Mouse (Mus musculus) kidney, postnatal 0 days (tissue): ENCODE results near the gene Entpd3. TPM values are rescaled to one million over a fixed set of nuclear protein-coding genes. Genes with fewer than 3 reads are reported as not detected.
A peak's percentile ranks its signal among the peaks of the same experiment; 100 is the strongest.

Experiments used
- ATAC-seq: fragments of 200-750 bp; cut with Nextera tagmentation; replicated peaks from 2 replicates; pipeline ENCODE4 v1.8.0; 2017; ENCODE audit warnings: low read depth, moderate number of reproducible peaks, moderate TSS enrichment, moderate library complexity; ENCODE audit not compliant: low FRiP score
- DNase-seq: peaks from one replicate; pipeline ENCODE4 v3.0.0-alpha.2; 2016; ENCODE audit warnings: low spot score
- H3K27ac ChIP-seq: fragments of 300-500 bp; sonication (generic); 2 replicates; pipeline ENCODE4 v1.5.1; 2014; ENCODE audit warnings: mild to moderate bottlenecking
- H3K27me3 ChIP-seq: fragments of 300-500 bp; sonication (generic); 2 replicates; pipeline ENCODE4 v1.6.1; 2014; ENCODE audit warnings: low read length, mixed read lengths; ENCODE audit not compliant: insufficient read depth
- H3K36me3 ChIP-seq: fragments of 300-500 bp; sonication (generic); 2 replicates; pipeline ENCODE4 v1.6.1; 2014; ENCODE audit warnings: low read length, mixed read lengths; ENCODE audit not compliant: insufficient read depth
- H3K4me1 ChIP-seq: fragments of 300-500 bp; sonication (generic); replicated peaks from 2 replicates; pipeline ENCODE4 v1.6.1; 2014; ENCODE audit warnings: antibody characterized with exemption, low read length, mixed read lengths; ENCODE audit not compliant: insufficient read depth
- H3K4me2 ChIP-seq: fragments of 300-500 bp; sonication (generic); 2 replicates; pipeline ENCODE4 v1.6.1; 2014; ENCODE audit warnings: mild to moderate bottlenecking, low read length, moderate library complexity, mixed read lengths
- H3K4me3 ChIP-seq: fragments of 300-500 bp; sonication (generic); replicated peaks from 2 replicates; pipeline ENCODE4 v1.5.1; 2014; ENCODE audit warnings: low read depth, low read length
- H3K9ac ChIP-seq: fragments of 300-500 bp; sonication (generic); 2 replicates; pipeline ENCODE4 v1.6.1; 2014; ENCODE audit warnings: low read depth, low read length
- H3K9me3 ChIP-seq: fragments of 300-500 bp; sonication (generic); replicated peaks from 2 replicates; pipeline ENCODE4 v1.6.1; 2016; ENCODE audit warnings: low read length, inconsistent platforms, mixed read lengths
- CTCF ChIP-seq: IDR thresholded peaks from 2 replicates; pipeline ENCODE4 v1.5.1; 2016; ENCODE audit warnings: antibody characterized with exemption, low read depth, mild to moderate bottlenecking, moderate library complexity
- WGBS: fragments of 180-500 bp; shearing (Covaris S2); extraction: QIAGEN DNeasy Blood & Tissue Kit; methylation state at CpG from one replicate; pipeline ENCODE4 v1.1.7; 2014; 5-methylcytosine and 5-hydroxymethylcytosine counted together
- polyA plus RNA-seq: library from polyadenylated mRNA; unstranded; fragments of >200 nt; fragmentation: Nextera tagmentation; extraction: Ambion mirVana; gene quantifications from 2 replicates; pipeline ENCODE4 v1.2.1, GENCODE M21; 2015

Gene Entpd3
- polyA plus RNA-seq, 1 experiment from 2014 or later: 0.71 TPM

- H3K36me3 ChIP-seq: no peaks in the 10 kb centered on the region; the same call in 1 of the 2 replicates
- H3K27me3 ChIP-seq: no peaks in the 10 kb centered on the region
- DNase-seq: no peak
- no peak for ATAC-seq
- no peak overlapping the region for H3K27ac ChIP-seq
- no peak overlapping the region for H3K9ac ChIP-seq
- 71% methylated on average over 2 of the region's 2 CpGs for WGBS
- 0 out of 2 replicates have a peak, but pooled peaks cover 5% of the 10 kb centered on the region for H3K4me1 ChIP-seq
- no peak overlapping the region for H3K4me2 ChIP-seq
- no peaks in the 10 kb centered on the region for H3K9me3 ChIP-seq
- H3K4me3 ChIP-seq: no peak overlapping the region
- TF ChIP-seq CTCF: no peak
Observed at GRCm38 (mm10) chr9:120568917-120569316, 29.3 kb downstream of the Entpd3 start.

GRCm38 (mm10) chr9:120569721-120570333 lies 30.2 kb downstream of the Entpd3 start:
- Histone ChIP-seq H3K9me3 (no peaks in the 10 kb centered on the region), H3K27me3 (no peaks in the 10 kb centered on the region), H3K4me1 (0 out of 2 replicates have a peak, but pooled peaks cover 5% of the 10 kb centered on the region), H3K27ac (no peak overlapping the region), H3K36me3 (peaks cover 7% of the 10 kb centered on the region; the same call in 1 of the 2 replicates), H3K9ac (no peak overlapping the region), H3K4me2 (no peak overlapping the region), H3K4me3 (no peak overlapping the region)
- TF ChIP-seq CTCF: peak; percentile 65
- 53% methylated on average over 13 of the region's 13 CpGs for WGBS
- DNase-seq (peak; percentile 84), ATAC-seq (no peak)

- DNase-seq (no peak), ATAC-seq (no peak)
- H3K4me1 ChIP-seq: 0 out of 2 replicates have a peak, but pooled peaks cover 5% of the 10 kb centered on the region
- TF ChIP-seq CTCF: no peak; the same call in 1 of the 2 replicates
- no peaks in the 10 kb centered on the region for H3K9me3 ChIP-seq
- H3K4me2 ChIP-seq: peak overlapping the region; percentile 76; the same call in 1 of the 2 replicates
- H3K9ac ChIP-seq: no peak overlapping the region
- peaks cover 12% of the 10 kb centered on the region; the same call in 1 of the 2 replicates for H3K36me3 ChIP-seq
- H3K4me3 ChIP-seq: peak overlapping the region; percentile 86; the same call in 1 of the 2 replicates
- no peaks in the 10 kb centered on the region for H3K27me3 ChIP-seq
- no peak overlapping the region; the same call in 1 of the 2 replicates for H3K27ac ChIP-seq
- 57% methylated on average over 2 of the region's 2 CpGs for WGBS
Observed at GRCm38 (mm10) chr9:120570334-120570725, 30.7 kb downstream of the Entpd3 start.

- Histone ChIP-seq H3K27me3 (no peaks in the 10 kb centered on the region), H3K4me1 (0 out of 2 replicates have a peak, but pooled peaks cover 5% of the 10 kb centered on the region), H3K27ac (peak within 1 kb of the TSS; percentile 78), H3K4me3 (peak within 1 kb of the TSS; percentile 86), H3K4me2 (peak within 1 kb of the TSS; percentile 81), H3K9ac (peak within 1 kb of the TSS; percentile 87), H3K9me3 (no peaks in the 10 kb centered on the region), H3K36me3 (peaks cover 16% of the 10 kb centered on the region; the same call in 1 of the 2 replicates)
- peak; percentile 93 for ATAC-seq
- no peak for TF ChIP-seq CTCF
- peak; percentile 98 for DNase-seq
- WGBS: 6% methylated on average over 41 of the region's 43 CpGs
Observed at GRCm38 (mm10) chr9:120570741-120571592, 31.3 kb downstream of the Entpd3 start, which contains the start of gene Rpl14. Rpl14 (plus strand) TSS chr9:120571444.

GRCm38 (mm10) chr9:120571593-120572385 lies 32.2 kb downstream of the Entpd3 start:
- WGBS: under 1% methylated on average over 46 of the region's 53 CpGs
- peak; percentile 60 for DNase-seq
- ATAC-seq: peak; percentile 58

More at GRCm38 (mm10) chr9:120571593-120572385, 32.2 kb downstream of the Entpd3 start:
- H3K4me1 ChIP-seq: 0 out of 2 replicates have a peak, but pooled peaks cover 5% of the 10 kb centered on the region
- no peaks in the 10 kb centered on the region for H3K27me3 ChIP-seq
- H3K4me3 ChIP-seq: peak overlapping the region; percentile 86
- H3K36me3 ChIP-seq: peaks cover 16% of the 10 kb centered on the region; the same call in 1 of the 2 replicates
- no peaks in the 10 kb centered on the region for H3K9me3 ChIP-seq
- peak overlapping the region; percentile 81 for H3K4me2 ChIP-seq
- peak overlapping the region; percentile 78 for H3K27ac ChIP-seq
- TF ChIP-seq CTCF: no peak; the same call in 1 of the 2 replicates
- H3K9ac ChIP-seq: peak overlapping the region; percentile 87
